In genomic region chr4:96590911-96591790, GRCm38 (mm10) we compare ENCODE assay signal across 8 mouse cellular contexts. TPM values are rescaled to one million over a fixed set of nuclear protein-coding genes. Genes with fewer than 3 reads are reported as not detected.
DNase-seq lines count a peak whose midpoint lies in the region; ATAC-seq lines count a peak whose summit lies in the region.

TSS of gene Cyp2j9 (minus strand) at chr4:96591578.

- 0 out of 2 replicates have a peak within 1 kb of the TSS, but pooled peaks have one; percentile 8 for H3K9ac ChIP-seq in hindbrain, embryonic 11.5 days (ENCODE audit: low read depth, low read length)

- 0 out of 2 replicates have a peak within 1 kb of the TSS, but pooled peaks have one; percentile 10 for H3K4me3 ChIP-seq in hindbrain, embryonic 11.5 days (ENCODE audit: low read depth, low read length)

- H3K27me3 ChIP-seq in hindbrain, embryonic 11.5 days (ENCODE audit: control insufficient read depth, insufficient read depth, low read length) = no peaks in the 10 kb centered on the region

- H3K4me2 ChIP-seq in hindbrain, embryonic 11.5 days (replicated peaks; ENCODE audit: low read depth, low read length) = peak within 1 kb of the TSS; percentile 40

- no peaks in the 10 kb centered on the region for H3K4me1 ChIP-seq in hindbrain, embryonic 11.5 days (replicated peaks; ENCODE audit: control insufficient read depth, insufficient read depth, low read length)

- peak; percentile 79 for ATAC-seq in hindbrain, embryonic 11.5 days (ENCODE audit: low FRiP score)
- no peak for ATAC-seq in erythroblast, adult 5-6 weeks (replicated peaks; ENCODE audit: low FRiP score, poor library complexity, severe bottlenecking)

- no peaks in the 10 kb centered on the region for H3K36me3 ChIP-seq in hindbrain, embryonic 11.5 days (ENCODE audit: control insufficient read depth, insufficient read depth, low read length)

- no peaks in the 10 kb centered on the region for H3K9me3 ChIP-seq in hindbrain, embryonic 11.5 days (ENCODE audit: control insufficient read depth, low read length)

- DNase-seq in adipocyte (ENCODE audit: low spot score) = peak; percentile 92
- DNase-seq in cerebellum, postnatal 25 days = peak; percentile 65 to 71
- peak; percentile 22 to 54 for DNase-seq in frontal cortex, postnatal 14 days (ENCODE audit: low spot score in 2 of 2)
- DNase-seq in hindbrain, embryonic 11.5 days (ENCODE audit: low spot score) = peak; percentile 58
- no peak for DNase-seq in left cerebral cortex, adult 18-20 months (ENCODE audit: low spot score in 2 of 2)
- DNase-seq in lung, postnatal 25 days (ENCODE audit: low spot score) = peak; percentile 77
- peak; percentile 17 for DNase-seq in right cerebral cortex, adult 18-20 months

- WGBS in hindbrain, embryonic 11.5 days = 12% methylated on average over 18 of the region's 18 CpGs

- H3K27ac ChIP-seq in hindbrain, embryonic 11.5 days (ENCODE audit: low read depth, low read length) = no peak within 1 kb of the TSS

RNA-seq across cellular contexts. Expression of gene Cyp2j9, which starts in this region (rescaled TPM):
- 0.68 and 0.86 TPM in 2 replicates for polyA plus RNA-seq in hindbrain, embryonic 11.5 days (2014; fragmentation: Nextera tagmentation; extraction: Ambion mirVana)
- 10 to 100 TPM; 26.4 to 27.9 TPM for total RNA-seq in left cerebral cortex, adult 18-20 months (2021)
- not detected in 2 replicates for total RNA-seq in erythroblast, adult 5-6 weeks (2015; ENCODE audit: low replicate concordance)
- 0.42 and 0.51 TPM in 2 replicates for total RNA-seq in erythroblast, adult 5-6 weeks (2017; ENCODE audit: low replicate concordance)

Comparison
In these comparisons a context has a peak if more than half of its experiments do, and no peak if none do; other contexts are left out.
1. RNA of gene Cyp2j9 (total RNA-seq): 26.4 to 27.9 TPM in left cerebral cortex, adult 18-20 months; 0.42 to 0.51 TPM in erythroblast, adult 5-6 weeks; every median in the first group is over 10 times any median in the second.
2. Peak in DNase-seq, ATAC-seq, H3K4me3 ChIP-seq, H3K9ac ChIP-seq and H3K4me2 ChIP-seq in hindbrain, embryonic 11.5 days; RNA of the gene not detected or under 1 TPM.
3. DNase-seq: peak in adipocyte (single experiment), cerebellum, postnatal 25 days (2 of 2), frontal cortex, postnatal 14 days (2 of 2), lung, postnatal 25 days (single experiment) and right cerebral cortex, adult 18-20 months (single experiment); none in left cerebral cortex, adult 18-20 months (0 of 2).